Mouse (Mus musculus) brain, adult 10 weeks (tissue): ENCODE results near the gene Acot6. TPM values are rescaled to one million over a fixed set of nuclear protein-coding genes. Genes with fewer than 3 reads are reported as not detected.

Experiments used
- polyA plus RNA-seq: library from polyadenylated mRNA; stranded (reverse); fragments of 350-450 nt; fragmentation: Illumina TruSeq; extraction: RNeasy Lipid Tissue Mini Kit (QIAGEN cat#74804); gene quantifications from one replicate; pipeline ENCODE4 v1.2.3, GENCODE M21; 2015; ENCODE audit warnings: low read depth, low replicate concordance

Acot6 gene
- polyA plus RNA-seq = 5.0 TPM

DNA sequence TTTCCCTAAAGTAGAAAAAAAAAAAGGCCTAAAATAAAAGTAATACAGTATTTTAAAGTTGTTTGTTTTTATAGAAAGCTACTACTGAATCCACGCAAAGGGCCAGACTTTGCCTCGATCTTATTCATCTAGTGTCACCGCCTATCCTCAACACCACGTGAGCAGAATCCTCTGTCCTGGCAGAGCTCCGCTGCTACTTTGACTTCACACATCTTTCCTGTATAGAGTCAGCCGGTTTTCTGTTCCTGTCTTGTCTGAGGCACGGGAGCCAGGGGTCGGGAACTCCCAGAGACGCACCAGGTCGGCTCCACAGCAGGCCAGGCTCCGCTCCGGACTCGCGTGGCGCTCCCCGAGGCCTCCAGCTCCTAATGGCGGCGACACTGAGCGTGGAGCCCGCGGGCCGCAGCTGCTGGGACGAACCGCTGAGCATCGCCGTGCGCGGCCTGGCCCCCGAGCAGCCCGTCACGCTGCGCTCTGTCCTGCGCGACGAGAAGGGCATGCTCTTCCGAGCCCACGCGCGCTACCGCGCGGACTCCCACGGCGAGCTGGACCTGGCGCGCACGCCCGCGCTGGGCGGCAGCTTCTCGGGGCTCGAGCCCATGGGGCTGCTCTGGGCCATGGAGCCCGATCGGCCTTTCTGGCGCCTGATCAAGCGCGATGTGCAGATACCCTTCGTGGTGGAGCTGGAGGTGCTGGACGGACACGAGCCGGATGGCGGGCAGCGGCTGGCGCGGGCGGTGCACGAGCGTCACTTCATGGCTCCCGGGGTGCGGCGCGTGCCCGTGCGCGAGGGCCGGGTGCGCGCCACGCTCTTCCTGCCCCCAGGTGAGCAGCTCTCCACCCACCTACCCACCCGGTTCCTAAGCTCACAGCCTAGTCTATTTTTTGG lies at the start of gene Acot6:
Gene Acot6, plus strand, starts transcription at position 51 of the 889 bp plus-strand sequence.

DNA sequence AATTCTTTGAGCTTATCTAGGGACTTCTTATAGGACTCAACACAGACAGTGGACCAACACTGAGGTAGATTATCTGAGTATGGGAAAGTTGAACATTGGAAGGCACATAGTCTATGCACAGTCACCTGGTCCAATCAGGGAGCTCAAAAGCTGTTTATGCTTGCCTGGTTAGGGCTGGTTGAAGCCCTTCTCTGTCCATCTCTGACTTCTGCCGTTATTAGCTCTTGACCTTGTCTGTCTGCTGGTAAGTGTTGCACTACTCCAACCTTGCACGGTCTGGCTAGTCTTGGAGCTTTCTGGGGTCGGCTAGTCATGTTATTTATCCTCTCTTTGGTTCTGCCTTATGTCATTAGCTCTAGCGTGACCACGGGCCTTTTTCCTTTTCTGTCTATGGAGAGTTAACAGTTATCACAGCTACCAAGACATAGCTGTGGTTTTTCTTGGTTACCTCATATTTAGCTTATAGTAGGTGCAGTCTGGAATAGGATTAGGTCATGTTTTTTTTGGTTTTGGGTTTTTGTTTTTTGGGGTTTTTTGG lies 48.4 kb upstream of the Acot6 start, which contains the start of gene Acot3:
Gene Acot3, plus strand, starts transcription at position 208 of the 538 bp plus-strand sequence.

GRCm38 (mm10) chr12:84068986-84069385 lies 31.5 kb upstream of the Acot6 start, which contains the start of gene Acot5:
TSS of gene Acot5 (plus strand) at chr12:84069325.

GRCm38 (mm10) chr12:84114153-84114994 lies 13.9 kb downstream of the Acot6 start, which contains the start of gene Dnal1:
TSS of gene Dnal1 (plus strand) at chr12:84114366.

GRCm38 (mm10) chr12:84147954-84148621 lies 47.6 kb downstream of the Acot6 start, which contains the start of gene Pnma1:
TSS of gene Pnma1 (minus strand) at chr12:84148489.

Other genes with a start within 250 kb of the Acot6 start
- 42.0 TPM for gene Numb, start 178.7 kb upstream of the Acot6 start, polyA plus RNA-seq
- 10.2 TPM for gene Riox1, start 150.0 kb upstream of the Acot6 start, polyA plus RNA-seq
- gene Heatr4, start 115.8 kb upstream of the Acot6 start, polyA plus RNA-seq = not detected
- gene Acot2, start 112.8 kb upstream of the Acot6 start, polyA plus RNA-seq = 5.5 TPM
- gene Acot1, start 91.2 kb upstream of the Acot6 start, polyA plus RNA-seq = 35.0 TPM
- gene Acot4, start 62.3 kb upstream of the Acot6 start, polyA plus RNA-seq = 1.4 TPM
- not detected for gene Gm49366, start 61.7 kb upstream of the Acot6 start, polyA plus RNA-seq
- 1.8 TPM for gene Acot3, start 48.5 kb upstream of the Acot6 start, polyA plus RNA-seq
- gene Acot5, start 31.3 kb upstream of the Acot6 start, polyA plus RNA-seq = 3.6 TPM
- gene Dnal1, start 13.7 kb downstream of the Acot6 start, polyA plus RNA-seq = 63.1 TPM
- 3.8 TPM for gene Pnma1, start 47.8 kb downstream of the Acot6 start, polyA plus RNA-seq
- 6.4 TPM for gene Elmsan1, start 118.2 kb downstream of the Acot6 start, polyA plus RNA-seq
- 51.7 TPM for gene Ptgr2, start 184.6 kb downstream of the Acot6 start, polyA plus RNA-seq
- 36.8 TPM for gene Zfp410, start 216.2 kb downstream of the Acot6 start, polyA plus RNA-seq